Mouse (Mus musculus): ENCODE data around the gene Tcl1b4. TPM values are rescaled to one million over a fixed set of nuclear protein-coding genes. Genes with fewer than 3 reads are reported as not detected.
A peak's percentile ranks its signal among the peaks of the same experiment; 100 is the strongest.

The Tcl1b4 gene
- polyA plus RNA-seq, 1 experiment from 2014 or later, result not detected

- no peak overlapping the region for H3K4me3 ChIP-seq (ENCODE audit: low read length)
- no peaks in the 10 kb centered on the region for H3K9me3 ChIP-seq (ENCODE audit: control insufficient read depth, low read length)
- H3K27me3 ChIP-seq (ENCODE audit: control insufficient read depth, insufficient read depth, low read length), result no peaks in the 10 kb centered on the region
- no peaks in the 10 kb centered on the region for H3K4me1 ChIP-seq (ENCODE audit: control insufficient read depth, insufficient read depth, low read length)
- no peaks in the 10 kb centered on the region for H3K36me3 ChIP-seq (ENCODE audit: control insufficient read depth, insufficient read depth, low read length)
- no peak overlapping the region for H3K27ac ChIP-seq (ENCODE audit: low read depth, low read length)
- H3K9ac ChIP-seq (ENCODE audit: low read depth, low read length), result no peak overlapping the region
- 47% methylated on average over 16 of the region's 16 CpGs for WGBS
- H3K4me2 ChIP-seq (replicated peaks; ENCODE audit: low read depth, low read length), result no peak overlapping the region
- ATAC-seq (ENCODE audit: low FRiP score, low TSS enrichment), result no peak
Observed at GRCm38 (mm10) chr12:105224621-105225320, 23.0 kb downstream of the Tcl1b4 start.

GRCm38 (mm10) chr12:105234362-105234761, 32.6 kb downstream of the Tcl1b4 start:
- H3K27ac ChIP-seq (ENCODE audit: low read depth, low read length), result no peak overlapping the region
- no peak for ATAC-seq (ENCODE audit: low FRiP score, low TSS enrichment)
- WGBS, result 74% methylated on average over 11 of the region's 11 CpGs
- no peaks in the 10 kb centered on the region for H3K36me3 ChIP-seq (ENCODE audit: control insufficient read depth, insufficient read depth, low read length)
- H3K4me2 ChIP-seq (replicated peaks; ENCODE audit: low read depth, low read length), result no peak overlapping the region
- no peak overlapping the region for H3K4me3 ChIP-seq (ENCODE audit: low read length)
- H3K9ac ChIP-seq (ENCODE audit: low read depth, low read length), result no peak overlapping the region
- no peaks in the 10 kb centered on the region for H3K27me3 ChIP-seq (ENCODE audit: control insufficient read depth, insufficient read depth, low read length)
- H3K4me1 ChIP-seq (ENCODE audit: control insufficient read depth, insufficient read depth, low read length), result no peaks in the 10 kb centered on the region
- H3K9me3 ChIP-seq (ENCODE audit: control insufficient read depth, low read length), result no peaks in the 10 kb centered on the region

GRCm38 (mm10) chr12:105235091-105235490, 33.3 kb downstream of the Tcl1b4 start:
- Histone ChIP-seq H3K4me2 (replicated peaks; ENCODE audit: low read depth, low read length) (no peak overlapping the region), H3K4me3 (ENCODE audit: low read length) (no peak overlapping the region), H3K9me3 (ENCODE audit: control insufficient read depth, low read length) (no peaks in the 10 kb centered on the region), H3K27me3 (ENCODE audit: control insufficient read depth, insufficient read depth, low read length) (no peaks in the 10 kb centered on the region), H3K36me3 (ENCODE audit: control insufficient read depth, insufficient read depth, low read length) (no peaks in the 10 kb centered on the region), H3K4me1 (ENCODE audit: control insufficient read depth, insufficient read depth, low read length) (no peaks in the 10 kb centered on the region), H3K9ac (ENCODE audit: low read depth, low read length) (no peak overlapping the region), H3K27ac (ENCODE audit: low read depth, low read length) (no peak overlapping the region)
- 78% methylated on average over 3 of the region's 3 CpGs for WGBS
- ATAC-seq (ENCODE audit: low FRiP score, low TSS enrichment), result no peak

GRCm38 (mm10) chr12:105239060-105239459, 37.3 kb downstream of the Tcl1b4 start:
- Histone ChIP-seq H3K9ac (ENCODE audit: low read depth, low read length) (no peak overlapping the region), H3K4me2 (replicated peaks; ENCODE audit: low read depth, low read length) (no peak overlapping the region), H3K27ac (ENCODE audit: low read depth, low read length) (no peak overlapping the region), H3K9me3 (ENCODE audit: control insufficient read depth, low read length) (no peaks in the 10 kb centered on the region), H3K4me1 (ENCODE audit: control insufficient read depth, insufficient read depth, low read length) (no peaks in the 10 kb centered on the region), H3K36me3 (ENCODE audit: control insufficient read depth, insufficient read depth, low read length) (no peaks in the 10 kb centered on the region), H3K4me3 (ENCODE audit: low read length) (no peak overlapping the region), H3K27me3 (ENCODE audit: control insufficient read depth, insufficient read depth, low read length) (no peaks in the 10 kb centered on the region)
- ATAC-seq (ENCODE audit: low FRiP score, low TSS enrichment), result no peak
- WGBS, result 91% methylated on average over 9 of the region's 9 CpGs

- Histone ChIP-seq H3K9ac (ENCODE audit: low read depth, low read length) (peak overlapping the region; percentile 2; the same call in 1 of the 2 replicates), H3K9me3 (ENCODE audit: control insufficient read depth, low read length) (no peaks in the 10 kb centered on the region), H3K27ac (ENCODE audit: low read depth, low read length) (no peak overlapping the region), H3K4me3 (ENCODE audit: low read length) (no peak overlapping the region; the same call in 1 of the 2 replicates), H3K27me3 (ENCODE audit: control insufficient read depth, insufficient read depth, low read length) (no peaks in the 10 kb centered on the region), H3K4me1 (ENCODE audit: control insufficient read depth, insufficient read depth, low read length) (peaks cover 12% of the 10 kb centered on the region; the same call in 1 of the 2 replicates), H3K36me3 (ENCODE audit: control insufficient read depth, insufficient read depth, low read length) (no peaks in the 10 kb centered on the region), H3K4me2 (replicated peaks; ENCODE audit: low read depth, low read length) (peak overlapping the region; percentile 35)
- WGBS, result 2% methylated on average over 9 of the region's 9 CpGs
- ATAC-seq (ENCODE audit: low FRiP score, low TSS enrichment), result peak; percentile 76
Observed at GRCm38 (mm10) chr12:105248763-105249233, 47.0 kb downstream of the Tcl1b4 start.

- Histone ChIP-seq H3K36me3 (ENCODE audit: control insufficient read depth, insufficient read depth, low read length) (no peaks in the 10 kb centered on the region), H3K27ac (ENCODE audit: low read depth, low read length) (no peak overlapping the region), H3K4me2 (replicated peaks; ENCODE audit: low read depth, low read length) (no peak overlapping the region), H3K27me3 (ENCODE audit: control insufficient read depth, insufficient read depth, low read length) (no peaks in the 10 kb centered on the region), H3K9me3 (ENCODE audit: control insufficient read depth, low read length) (no peaks in the 10 kb centered on the region), H3K4me3 (ENCODE audit: low read length) (no peak overlapping the region), H3K9ac (ENCODE audit: low read depth, low read length) (no peak overlapping the region), H3K4me1 (ENCODE audit: control insufficient read depth, insufficient read depth, low read length) (peaks cover 4% of the 10 kb centered on the region; the same call in 1 of the 2 replicates)
- no peak for ATAC-seq (ENCODE audit: low FRiP score, low TSS enrichment)
- 94% methylated on average over 3 of the region's 3 CpGs for WGBS
Observed at GRCm38 (mm10) chr12:105253796-105254195, 52.0 kb downstream of the Tcl1b4 start.

Other genes with a start within 250 kb of the Tcl1b4 start
- 0.24 and 0.51 TPM in 2 replicates for gene Syne3, start 192.1 kb upstream of the Tcl1b4 start, polyA plus RNA-seq (2014; fragmentation: Nextera tagmentation; extraction: Ambion mirVana)
- 161 and 195 TPM in 2 replicates for gene Glrx5, start 169.3 kb upstream of the Tcl1b4 start, polyA plus RNA-seq (2014; fragmentation: Nextera tagmentation; extraction: Ambion mirVana)
- not detected in 2 replicates for gene Tcl1b2, start 55.9 kb upstream of the Tcl1b4 start, polyA plus RNA-seq (2014; fragmentation: Nextera tagmentation; extraction: Ambion mirVana)
- not detected in 2 replicates for gene Tcl1b1, start 42.3 kb upstream of the Tcl1b4 start, polyA plus RNA-seq (2014; fragmentation: Nextera tagmentation; extraction: Ambion mirVana)
- gene Tcl1b5, start 25.6 kb upstream of the Tcl1b4 start, polyA plus RNA-seq (2014; fragmentation: Nextera tagmentation; extraction: Ambion mirVana), result not detected in 2 replicates
- not detected in 2 replicates for gene Tcl1b3, start 10.9 kb upstream of the Tcl1b4 start, polyA plus RNA-seq (2014; fragmentation: Nextera tagmentation; extraction: Ambion mirVana)
- not detected in 2 replicates for gene Tcl1, start 20.8 kb downstream of the Tcl1b4 start, polyA plus RNA-seq (2014; fragmentation: Nextera tagmentation; extraction: Ambion mirVana)
- 0.09 and 0.10 TPM in 2 replicates for gene Tunar, start 131.9 kb downstream of the Tcl1b4 start, polyA plus RNA-seq (2014; fragmentation: Nextera tagmentation; extraction: Ambion mirVana)

Data from kidney, embryonic 14.5 days (tissue).